Mouse (Mus musculus) stomach, embryonic 14.5 days (tissue): Measurements from ENCODE around the gene Prickle2. TPM values are rescaled to one million over a fixed set of nuclear protein-coding genes. Genes with fewer than 3 reads are reported as not detected.

ENCODE experiments used
- ATAC-seq: fragments of 200-750 bp; cut with Nextera tagmentation; 2 replicates; pipeline ENCODE4 v1.8.0; 2017; ENCODE audit warnings: low read depth, moderate TSS enrichment; ENCODE audit not compliant: insufficient number of reproducible peaks, insufficient read depth, low FRiP score
- H3K27ac ChIP-seq: fragments of 300-500 bp; sonication (generic); 2 replicates; pipeline ENCODE4 v1.5.1; 2014; ENCODE audit warnings: mild to moderate bottlenecking, low read length, moderate library complexity, mixed read lengths
- H3K27me3 ChIP-seq: fragments of 300-500 bp; sonication (generic); 2 replicates; pipeline ENCODE4 v1.6.1; 2014; ENCODE audit warnings: low read length, control low read depth, mixed read lengths; ENCODE audit not compliant: control insufficient read depth, insufficient read depth
- H3K36me3 ChIP-seq: fragments of 300-500 bp; sonication (generic); 2 replicates; pipeline ENCODE4 v1.6.1; 2014; ENCODE audit warnings: mild to moderate bottlenecking, control low read depth, low read length, moderate library complexity, mixed read lengths; ENCODE audit not compliant: control insufficient read depth, insufficient read depth
- H3K4me1 ChIP-seq: fragments of 300-500 bp; sonication (generic); 2 replicates; pipeline ENCODE4 v1.6.1; 2014; ENCODE audit warnings: low read length, control low read depth, mixed read lengths; ENCODE audit not compliant: control insufficient read depth, insufficient read depth
- H3K4me2 ChIP-seq: fragments of 300-500 bp; sonication (generic); replicated peaks from 2 replicates; pipeline ENCODE4 v1.6.1; 2014; ENCODE audit warnings: low read depth, low read length, control low read depth
- H3K4me3 ChIP-seq: fragments of 300-500 bp; sonication (generic); 2 replicates; pipeline ENCODE4 v1.5.1; 2014; ENCODE audit warnings: low read depth, low read length, control low read depth
- H3K9ac ChIP-seq: fragments of 300-500 bp; sonication (generic); replicated peaks from 2 replicates; pipeline ENCODE4 v1.6.1; 2014; ENCODE audit warnings: low read depth, mild to moderate bottlenecking, control low read depth, low read length, moderate library complexity, mixed read lengths
- H3K9me3 ChIP-seq: fragments of 300-500 bp; sonication (generic); 2 replicates; pipeline ENCODE4 v1.6.1; 2016; ENCODE audit warnings: low read depth, low read length, control low read depth; ENCODE audit not compliant: control insufficient read depth
- WGBS: fragments of 180-500 bp; shearing (Covaris S2); extraction: QIAGEN DNeasy Blood & Tissue Kit; methylation state at CpG from one replicate; pipeline ENCODE4 v1.1.7; 2014; 5-methylcytosine and 5-hydroxymethylcytosine counted together
- polyA plus RNA-seq: library from polyadenylated mRNA; unstranded; fragments of >200 nt; fragmentation: Nextera tagmentation; extraction: Ambion mirVana; gene quantifications from 2 replicates; pipeline ENCODE4 v1.2.1, GENCODE M21; 2014

The Prickle2 gene
- polyA plus RNA-seq, 1 experiment from 2014 or later = 13.4 TPM

DNA sequence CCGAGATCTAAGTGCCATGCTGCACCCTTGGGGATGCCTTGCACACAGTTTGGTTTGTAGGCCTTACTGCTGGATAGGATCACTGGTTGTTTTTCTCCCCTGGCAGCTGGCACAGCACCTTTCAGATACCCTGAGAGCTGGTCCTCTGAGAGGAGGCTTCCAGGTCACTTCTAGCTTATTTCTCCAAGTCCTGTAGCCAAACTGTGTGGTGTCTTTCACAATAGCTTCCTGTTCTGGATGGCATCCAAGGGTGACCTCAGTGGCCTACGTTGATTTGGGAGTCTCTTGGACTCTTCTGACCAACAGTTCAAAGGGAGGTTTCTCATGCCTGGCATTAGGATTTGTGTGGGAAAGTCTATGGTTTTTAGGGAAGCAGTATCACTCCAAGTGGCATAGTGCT is 150.3 kb downstream of the Prickle2 start:
- ATAC-seq = no peak
- Histone ChIP-seq H3K4me2 (no peak overlapping the region), H3K27me3 (no peaks in the 10 kb centered on the region), H3K27ac (no peak overlapping the region), H3K4me3 (no peak overlapping the region), H3K36me3 (no peaks in the 10 kb centered on the region), H3K9me3 (no peaks in the 10 kb centered on the region), H3K4me1 (no peaks in the 10 kb centered on the region), H3K9ac (no peak overlapping the region)
- WGBS = 68% methylated on average over 2 of the region's 2 CpGs

DNA sequence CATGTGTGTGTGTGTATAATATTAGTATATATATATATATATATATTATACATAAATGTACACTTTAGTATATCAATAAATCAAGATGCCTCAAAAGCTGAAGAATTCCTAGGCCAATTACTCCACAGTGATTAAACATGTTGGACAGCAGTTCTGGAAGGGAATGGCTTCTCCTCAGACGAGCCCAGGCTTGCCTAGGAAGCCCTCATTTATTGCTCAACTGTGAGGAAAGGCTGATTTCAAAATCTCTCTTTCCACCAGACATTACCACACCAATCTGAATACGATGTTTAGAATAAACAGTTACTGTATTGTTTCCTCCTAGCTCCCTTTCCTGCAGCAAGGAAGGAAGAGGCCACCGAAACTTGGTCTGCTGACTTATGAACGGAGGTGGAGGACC is 152.9 kb downstream of the Prickle2 start:
- Histone ChIP-seq H3K4me3 (no peak overlapping the region), H3K9me3 (no peaks in the 10 kb centered on the region), H3K27ac (no peak overlapping the region), H3K36me3 (no peaks in the 10 kb centered on the region), H3K27me3 (no peaks in the 10 kb centered on the region), H3K9ac (no peak overlapping the region), H3K4me1 (no peaks in the 10 kb centered on the region), H3K4me2 (no peak overlapping the region)
- WGBS = 81% methylated on average over 4 of the region's 4 CpGs
- ATAC-seq = no peak

DNA sequence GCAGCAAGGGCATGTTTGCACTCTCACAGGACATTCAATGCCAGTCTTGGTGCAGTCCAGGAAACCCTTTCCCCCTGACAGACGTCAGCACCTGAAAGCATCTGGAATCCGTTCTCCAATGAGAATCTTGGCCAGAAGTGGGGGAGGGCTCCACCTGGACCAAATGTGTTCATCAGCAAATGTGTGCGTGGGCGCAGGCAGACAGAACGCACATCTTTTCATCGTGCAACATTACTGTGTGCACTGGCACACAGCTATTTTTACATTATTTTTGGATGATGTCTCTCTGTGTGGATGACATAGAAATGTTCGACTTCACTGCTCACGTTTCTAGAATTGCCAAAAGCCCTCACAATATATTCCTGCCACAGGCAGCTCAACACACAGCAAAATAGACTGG is 156.7 kb downstream of the Prickle2 start:
- H3K9me3 ChIP-seq = no peaks in the 10 kb centered on the region
- no peak overlapping the region for H3K4me3 ChIP-seq
- no peak overlapping the region for H3K4me2 ChIP-seq
- 73% methylated on average over 8 of the region's 8 CpGs for WGBS
- no peak overlapping the region for H3K9ac ChIP-seq
- H3K27ac ChIP-seq = no peak overlapping the region
- no peak for ATAC-seq
- H3K4me1 ChIP-seq = no peaks in the 10 kb centered on the region
- no peaks in the 10 kb centered on the region for H3K27me3 ChIP-seq
- no peaks in the 10 kb centered on the region for H3K36me3 ChIP-seq

DNA sequence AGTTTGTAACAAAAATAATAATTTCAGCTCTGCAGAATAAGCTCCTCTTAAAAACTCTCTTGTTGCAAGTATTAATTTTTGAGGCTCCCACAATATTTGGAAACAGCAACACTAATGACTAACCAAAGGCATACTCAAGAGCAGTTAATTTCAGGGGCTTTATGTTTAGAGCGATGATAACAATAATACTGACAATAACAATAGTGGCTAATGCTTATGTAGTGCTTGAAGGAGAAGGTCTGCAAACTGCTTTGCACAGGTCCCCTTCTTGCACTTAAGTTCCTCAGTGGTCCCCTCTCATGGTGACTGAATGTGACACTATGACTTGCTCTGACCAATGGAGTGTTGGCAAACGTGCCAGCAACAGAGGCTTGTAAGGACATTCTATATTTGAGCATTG is 160.8 kb downstream of the Prickle2 start:
- H3K4me3 ChIP-seq = no peak overlapping the region
- H3K36me3 ChIP-seq = no peaks in the 10 kb centered on the region
- no peaks in the 10 kb centered on the region for H3K9me3 ChIP-seq
- no peaks in the 10 kb centered on the region for H3K4me1 ChIP-seq
- no peak overlapping the region for H3K4me2 ChIP-seq
- no peak overlapping the region for H3K27ac ChIP-seq
- no peaks in the 10 kb centered on the region for H3K27me3 ChIP-seq
- ATAC-seq = no peak
- H3K9ac ChIP-seq = no peak overlapping the region
- 92% methylated on average over 2 of the region's 2 CpGs for WGBS

DNA sequence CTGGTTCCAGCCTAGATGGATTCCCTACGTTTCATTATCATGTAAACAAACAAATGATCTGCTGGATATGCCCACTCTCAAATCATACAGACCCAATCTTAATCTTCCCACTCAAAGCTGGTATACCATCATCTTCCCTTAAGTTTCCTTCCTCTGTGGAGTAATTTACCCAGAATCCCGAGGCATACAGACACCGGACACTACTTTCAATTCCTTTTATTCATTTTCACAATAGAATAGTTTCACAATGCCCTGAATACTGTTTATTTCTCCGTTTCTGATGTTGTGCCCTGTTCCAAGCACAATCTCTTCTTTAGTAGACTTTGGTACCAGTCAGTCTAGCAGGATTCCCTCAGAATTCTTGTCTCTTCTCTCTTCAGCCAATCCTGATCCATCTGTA is 162.1 kb downstream of the Prickle2 start:
- Histone ChIP-seq H3K4me1 (no peaks in the 10 kb centered on the region), H3K4me3 (no peak overlapping the region), H3K9me3 (no peaks in the 10 kb centered on the region), H3K36me3 (no peaks in the 10 kb centered on the region), H3K9ac (no peak overlapping the region), H3K4me2 (no peak overlapping the region), H3K27me3 (no peaks in the 10 kb centered on the region), H3K27ac (no peak overlapping the region)
- WGBS = 83% methylated on average over 4 of the region's 4 CpGs
- no peak for ATAC-seq

DNA sequence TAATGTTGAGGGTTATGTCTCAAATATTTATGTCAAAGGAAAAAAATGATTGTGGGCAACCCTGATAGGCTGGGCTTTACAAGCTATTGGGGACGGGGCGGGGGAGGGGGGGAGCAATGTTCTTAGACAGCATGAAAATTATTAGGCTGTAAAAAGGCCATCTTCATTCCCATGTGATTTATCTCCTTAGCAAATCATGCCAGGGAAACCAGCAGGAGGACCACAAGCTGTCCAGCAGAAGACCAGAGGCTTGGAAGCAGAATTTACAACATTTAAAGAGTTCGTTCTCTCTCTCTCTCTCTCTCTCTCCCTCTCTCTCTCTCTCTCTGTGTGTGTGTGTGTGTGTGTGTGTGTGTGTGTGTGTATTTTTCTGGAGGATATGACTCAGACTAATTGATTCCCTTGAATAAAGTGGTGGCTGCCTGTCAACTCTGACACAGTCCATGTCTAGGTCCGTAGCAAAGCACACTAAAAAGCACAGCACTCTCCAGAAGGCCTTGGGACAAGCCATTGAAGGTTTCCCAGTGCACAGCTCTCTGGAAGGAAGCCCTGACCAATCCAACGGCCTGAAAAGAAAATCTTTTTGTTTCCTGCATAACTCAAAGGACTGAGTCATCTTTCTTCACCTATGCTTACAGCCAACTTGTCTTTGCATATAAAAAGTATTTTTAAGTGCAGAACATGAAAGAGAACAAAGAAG is 163.4 kb downstream of the Prickle2 start:
- no peak overlapping the region for H3K4me3 ChIP-seq
- WGBS = 44% methylated on average over 5 of the region's 5 CpGs
- H3K27ac ChIP-seq = no peak overlapping the region
- ATAC-seq = no peak
- no peak overlapping the region for H3K4me2 ChIP-seq
- no peak overlapping the region for H3K9ac ChIP-seq
- H3K4me1 ChIP-seq = no peaks in the 10 kb centered on the region
- H3K36me3 ChIP-seq = no peaks in the 10 kb centered on the region
- no peaks in the 10 kb centered on the region for H3K27me3 ChIP-seq
- H3K9me3 ChIP-seq = no peaks in the 10 kb centered on the region

DNA sequence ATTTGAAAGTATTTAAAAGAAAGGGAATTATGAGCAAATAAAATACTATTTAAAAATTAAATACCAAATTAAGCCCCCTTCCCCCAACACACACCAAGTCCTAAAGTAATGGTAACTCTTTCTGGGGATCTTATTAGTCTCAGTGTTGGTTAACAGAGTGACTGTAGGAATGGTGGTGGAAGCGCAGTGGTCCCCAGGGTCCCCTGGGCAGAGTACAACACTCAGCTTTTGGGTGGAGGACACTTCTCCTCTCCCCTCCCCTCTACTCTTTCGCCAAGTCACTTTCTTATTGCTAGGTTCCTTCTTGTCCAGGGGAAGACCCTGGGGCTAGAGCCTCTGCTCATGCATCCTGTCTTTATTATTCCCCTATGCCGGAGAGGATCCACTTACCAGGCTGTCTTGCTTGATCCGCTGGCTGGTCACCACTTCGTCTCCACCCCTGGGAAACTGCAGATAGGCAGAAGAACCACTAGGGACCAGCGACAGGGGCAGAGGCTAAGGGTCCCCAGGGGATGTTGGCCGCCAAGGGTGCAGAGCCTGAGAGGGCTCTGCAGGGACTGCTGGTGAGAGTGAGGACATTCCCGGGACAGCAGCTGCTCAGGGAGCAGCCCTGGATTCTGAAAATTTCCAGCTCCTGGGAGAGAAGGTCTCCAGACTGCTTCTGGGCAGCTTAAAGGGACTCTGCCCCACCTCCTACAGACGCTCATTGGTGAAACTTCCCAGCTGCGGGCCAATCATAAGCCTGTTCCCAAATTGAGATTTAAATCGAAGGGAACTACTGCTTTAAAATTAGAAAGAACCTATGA is 171.5 kb downstream of the Prickle2 start:
- peak overlapping the region; percentile 50 for H3K4me3 ChIP-seq
- peak; percentile 82; the same call in 1 of the 2 replicates for ATAC-seq
- H3K9ac ChIP-seq = peak overlapping the region; percentile 54
- H3K9me3 ChIP-seq = no peaks in the 10 kb centered on the region
- H3K4me2 ChIP-seq = peak overlapping the region; percentile 51
- 7% methylated on average over 11 of the region's 11 CpGs for WGBS
- H3K27ac ChIP-seq = peak overlapping the region; percentile 76; the same call in 1 of the 2 replicates
- H3K36me3 ChIP-seq = no peaks in the 10 kb centered on the region
- no peaks in the 10 kb centered on the region for H3K27me3 ChIP-seq
- H3K4me1 ChIP-seq = peaks cover 13% of the 10 kb centered on the region; the same call in 1 of the 2 replicates

DNA sequence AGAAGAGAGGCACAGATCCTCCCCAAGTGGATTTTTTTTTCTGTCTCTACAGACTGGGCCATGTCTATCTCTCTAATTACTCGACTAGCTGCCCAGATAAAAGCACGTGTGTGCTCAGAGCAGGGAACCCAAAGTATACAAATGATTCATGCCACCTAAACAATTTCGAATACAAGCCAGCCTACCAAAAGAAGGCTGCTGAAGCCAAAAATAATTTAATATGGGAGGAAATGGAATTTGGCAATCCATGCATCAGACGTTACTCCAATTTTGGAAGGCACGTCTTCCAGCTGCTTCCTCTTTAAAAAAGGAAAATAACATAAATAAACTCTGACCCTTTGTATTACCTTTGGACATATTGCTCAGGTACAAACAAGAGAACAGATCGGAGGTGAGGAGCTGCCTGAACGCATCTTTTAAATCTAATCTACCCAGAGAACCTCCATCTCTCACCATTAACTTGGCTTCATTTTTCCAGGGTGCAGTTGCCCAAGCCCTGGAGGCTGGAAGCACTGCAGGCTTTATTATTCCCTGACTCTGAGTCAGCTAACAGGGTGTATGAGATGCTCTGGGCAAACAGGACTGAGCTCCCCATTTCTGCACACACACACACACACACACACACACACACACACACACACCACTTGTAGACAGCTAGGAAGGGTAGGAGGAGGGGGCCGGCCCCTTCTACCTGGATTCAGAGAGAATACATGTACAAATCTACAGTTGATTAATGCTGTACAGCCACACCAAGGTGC is 172.5 kb downstream of the Prickle2 start:
- WGBS = 27% methylated on average over 8 of the region's 8 CpGs
- ATAC-seq = no peak
- peaks cover 13% of the 10 kb centered on the region; the same call in 1 of the 2 replicates for H3K4me1 ChIP-seq
- H3K9me3 ChIP-seq = no peaks in the 10 kb centered on the region
- H3K9ac ChIP-seq = peak overlapping the region; percentile 54; the same call in 1 of the 2 replicates
- no peaks in the 10 kb centered on the region for H3K36me3 ChIP-seq
- H3K27ac ChIP-seq = peak overlapping the region; percentile 27; the same call in 1 of the 2 replicates
- no peaks in the 10 kb centered on the region for H3K27me3 ChIP-seq
- peak overlapping the region; percentile 50 for H3K4me3 ChIP-seq
- H3K4me2 ChIP-seq = peak overlapping the region; percentile 51
